Mouse (Mus musculus): ENCODE data around the gene Fut4. TPM values are rescaled to one million over a fixed set of nuclear protein-coding genes. Genes with fewer than 3 reads are reported as not detected.

The Fut4 gene
- polyA plus RNA-seq, 1 experiment from 2014 or later = 14.5 TPM

DNA sequence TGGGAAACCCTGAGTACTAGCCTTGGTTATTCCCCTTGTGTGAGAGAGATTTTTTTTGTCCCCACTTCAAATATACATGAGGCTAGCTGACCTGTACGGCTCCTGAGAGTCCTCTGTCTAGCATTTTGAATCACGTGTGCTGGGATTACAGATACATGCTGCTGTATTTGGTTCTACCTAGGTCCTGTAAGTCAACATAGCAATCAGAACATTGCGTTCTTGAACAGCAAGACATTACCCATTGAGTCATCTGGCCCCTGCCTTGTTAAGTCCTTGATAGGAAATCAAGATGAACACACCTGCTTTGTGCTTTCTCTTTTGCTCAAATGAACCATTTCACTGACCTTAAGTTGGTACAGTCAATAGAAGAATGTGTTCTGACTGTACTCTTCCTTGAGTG is 2.3 kb upstream of the Fut4 start:
- Histone ChIP-seq H3K9ac (ENCODE audit: low read length) (no peak overlapping the region), H3K4me1 (replicated peaks; ENCODE audit: control insufficient read depth, insufficient read depth) (peaks cover 2% of the 10 kb centered on the region; the same call in 1 of the 2 replicates), H3K36me3 (ENCODE audit: control insufficient read depth, insufficient read depth, low read length) (no peaks in the 10 kb centered on the region), H3K4me2 (replicated peaks; ENCODE audit: low read depth) (no peak overlapping the region), H3K9me3 (ENCODE audit: control insufficient read depth, low read length) (no peaks in the 10 kb centered on the region), H3K27me3 (ENCODE audit: control insufficient read depth, insufficient read depth, low read length) (no peaks in the 10 kb centered on the region), H3K4me3 (ENCODE audit: low read depth, low read length) (no peak overlapping the region), H3K27ac (replicated peaks) (0 out of 2 replicates have a peak overlapping the region, but pooled peaks have one; percentile 9)
- DNase-seq (ENCODE audit: low spot score) = no peak
- WGBS = 43% methylated on average over 3 of the region's 3 CpGs
- peak; percentile 47 for TF ChIP-seq EP300 (optimal IDR thresholded peaks at IDR 0.05)
- TF ChIP-seq CTCF (IDR thresholded peaks at IDR 0.05; ENCODE audit: low read depth) = no peak
- peak; percentile 84 for ATAC-seq (ENCODE audit: low FRiP score, low TSS enrichment)

DNA sequence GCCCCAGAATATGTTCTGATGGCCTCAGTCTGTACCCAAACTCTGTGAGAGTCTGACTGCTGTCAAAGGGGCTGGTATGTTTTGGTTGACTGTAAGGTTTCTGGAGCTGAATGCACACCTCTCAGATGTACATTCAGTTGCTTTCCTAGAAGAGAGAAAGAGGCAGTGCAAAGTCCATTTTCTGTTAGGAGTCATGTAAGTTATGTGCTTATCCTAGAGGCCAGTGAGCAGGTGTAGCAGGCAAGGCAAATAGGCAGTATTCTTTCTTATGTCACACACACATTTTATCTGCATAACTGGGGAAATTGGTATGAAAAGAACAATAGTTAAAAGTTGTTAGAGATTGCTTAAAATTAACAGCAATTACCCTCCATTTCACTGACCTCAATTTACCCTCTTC is 1.8 kb upstream of the Fut4 start:
- H3K27ac ChIP-seq (replicated peaks) = peak overlapping the region; percentile 74
- no peaks in the 10 kb centered on the region for H3K9me3 ChIP-seq (ENCODE audit: control insufficient read depth, low read length)
- no peak overlapping the region for H3K4me3 ChIP-seq (ENCODE audit: low read depth, low read length)
- ATAC-seq (ENCODE audit: low FRiP score, low TSS enrichment) = peak; percentile 68
- no peaks in the 10 kb centered on the region for H3K36me3 ChIP-seq (ENCODE audit: control insufficient read depth, insufficient read depth, low read length)
- H3K4me2 ChIP-seq (replicated peaks; ENCODE audit: low read depth) = no peak overlapping the region
- TF ChIP-seq EP300 (optimal IDR thresholded peaks at IDR 0.05) (no peak), CTCF (IDR thresholded peaks at IDR 0.05; ENCODE audit: low read depth) (no peak)
- no peak overlapping the region for H3K9ac ChIP-seq (ENCODE audit: low read length)
- H3K27me3 ChIP-seq (ENCODE audit: control insufficient read depth, insufficient read depth, low read length) = no peaks in the 10 kb centered on the region
- DNase-seq (ENCODE audit: low spot score) = no peak
- peaks cover 2% of the 10 kb centered on the region; the same call in 1 of the 2 replicates for H3K4me1 ChIP-seq (replicated peaks; ENCODE audit: control insufficient read depth, insufficient read depth)

DNA sequence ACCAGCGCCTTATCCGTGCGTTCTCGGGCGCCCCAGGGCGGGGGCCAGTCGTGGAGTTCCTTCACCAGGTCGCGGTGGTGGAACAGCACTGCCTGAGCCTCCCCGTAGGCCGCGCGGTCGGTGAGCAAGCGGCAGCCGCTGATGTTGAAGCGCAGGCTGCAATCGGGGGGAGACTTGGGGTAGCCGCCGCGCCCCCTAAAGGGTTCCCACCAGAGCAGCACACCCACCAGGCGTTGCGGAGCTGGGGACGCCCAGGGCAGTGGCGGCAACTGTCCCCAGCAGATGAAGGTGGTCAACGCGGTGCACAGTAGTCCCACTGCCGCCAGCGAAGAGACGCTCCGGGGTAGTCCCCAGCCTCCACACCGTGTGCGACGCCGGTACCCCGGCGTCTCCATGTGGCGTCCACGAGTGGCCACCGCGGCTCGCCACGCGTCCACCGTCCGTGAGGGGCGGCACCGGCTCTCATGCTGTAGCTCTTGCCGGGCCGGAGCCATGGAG is 641 bp downstream of the Fut4 start:
- Histone ChIP-seq H3K4me1 (replicated peaks; ENCODE audit: control insufficient read depth, insufficient read depth) (peaks cover 2% of the 10 kb centered on the region; the same call in 1 of the 2 replicates), H3K36me3 (ENCODE audit: control insufficient read depth, insufficient read depth, low read length) (no peaks in the 10 kb centered on the region), H3K4me2 (replicated peaks; ENCODE audit: low read depth) (peak overlapping the region; percentile 94), H3K27me3 (ENCODE audit: control insufficient read depth, insufficient read depth, low read length) (no peaks in the 10 kb centered on the region), H3K27ac (replicated peaks) (peak overlapping the region; percentile 79), H3K9me3 (ENCODE audit: control insufficient read depth, low read length) (no peaks in the 10 kb centered on the region), H3K4me3 (ENCODE audit: low read depth, low read length) (peak overlapping the region; percentile 53), H3K9ac (ENCODE audit: low read length) (peak overlapping the region; percentile 70)
- ATAC-seq (ENCODE audit: low FRiP score, low TSS enrichment) (peak; percentile 30), DNase-seq (ENCODE audit: low spot score) (peak; percentile 63)
- under 1% methylated on average over 49 of the region's 50 CpGs for WGBS
- TF ChIP-seq CTCF (IDR thresholded peaks at IDR 0.05; ENCODE audit: low read depth) (no peak), EP300 (optimal IDR thresholded peaks at IDR 0.05) (no peak)

DNA sequence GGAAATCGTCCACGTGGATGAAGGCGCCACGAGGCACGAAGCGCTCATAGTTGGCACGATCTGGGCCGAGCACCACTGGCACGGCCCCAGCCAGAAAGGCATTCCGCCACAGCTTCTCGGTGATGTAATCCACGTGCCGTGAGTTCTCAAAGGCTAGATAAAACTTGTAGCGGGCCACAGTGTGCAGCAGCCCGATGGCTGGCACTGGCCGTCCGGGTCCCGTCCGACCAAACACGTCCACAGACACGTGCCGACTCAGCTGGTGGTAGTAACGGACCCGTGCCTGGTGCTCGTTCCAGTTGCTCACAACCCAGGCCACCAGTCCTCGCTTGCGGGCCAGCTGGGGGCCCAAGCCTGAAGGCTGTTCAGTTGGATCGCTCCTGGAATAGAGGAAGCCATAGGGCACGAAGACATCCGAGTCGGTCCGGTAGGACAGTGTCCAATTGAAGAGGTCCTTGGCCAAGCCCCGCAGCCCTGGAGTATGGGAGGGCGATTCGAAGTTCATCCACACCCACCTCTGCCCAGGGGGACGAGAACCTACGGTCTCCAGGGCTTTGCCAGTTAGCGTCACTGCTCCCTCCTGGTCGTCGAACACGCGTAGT is 1.2 kb downstream of the Fut4 start:
- TF ChIP-seq CTCF (IDR thresholded peaks at IDR 0.05; ENCODE audit: low read depth) (no peak), EP300 (optimal IDR thresholded peaks at IDR 0.05) (no peak)
- Histone ChIP-seq H3K9ac (ENCODE audit: low read length) (peak overlapping the region; percentile 70), H3K27me3 (ENCODE audit: control insufficient read depth, insufficient read depth, low read length) (no peaks in the 10 kb centered on the region), H3K4me2 (replicated peaks; ENCODE audit: low read depth) (peak overlapping the region; percentile 94), H3K36me3 (ENCODE audit: control insufficient read depth, insufficient read depth, low read length) (no peaks in the 10 kb centered on the region), H3K4me1 (replicated peaks; ENCODE audit: control insufficient read depth, insufficient read depth) (peaks cover 2% of the 10 kb centered on the region; the same call in 1 of the 2 replicates), H3K9me3 (ENCODE audit: control insufficient read depth, low read length) (no peaks in the 10 kb centered on the region), H3K4me3 (ENCODE audit: low read depth, low read length) (peak overlapping the region; percentile 53), H3K27ac (replicated peaks) (peak overlapping the region; percentile 79)
- ATAC-seq (ENCODE audit: low FRiP score, low TSS enrichment) (no peak), DNase-seq (ENCODE audit: low spot score) (no peak)
- WGBS = 60% methylated on average over 42 of the region's 42 CpGs

DNA sequence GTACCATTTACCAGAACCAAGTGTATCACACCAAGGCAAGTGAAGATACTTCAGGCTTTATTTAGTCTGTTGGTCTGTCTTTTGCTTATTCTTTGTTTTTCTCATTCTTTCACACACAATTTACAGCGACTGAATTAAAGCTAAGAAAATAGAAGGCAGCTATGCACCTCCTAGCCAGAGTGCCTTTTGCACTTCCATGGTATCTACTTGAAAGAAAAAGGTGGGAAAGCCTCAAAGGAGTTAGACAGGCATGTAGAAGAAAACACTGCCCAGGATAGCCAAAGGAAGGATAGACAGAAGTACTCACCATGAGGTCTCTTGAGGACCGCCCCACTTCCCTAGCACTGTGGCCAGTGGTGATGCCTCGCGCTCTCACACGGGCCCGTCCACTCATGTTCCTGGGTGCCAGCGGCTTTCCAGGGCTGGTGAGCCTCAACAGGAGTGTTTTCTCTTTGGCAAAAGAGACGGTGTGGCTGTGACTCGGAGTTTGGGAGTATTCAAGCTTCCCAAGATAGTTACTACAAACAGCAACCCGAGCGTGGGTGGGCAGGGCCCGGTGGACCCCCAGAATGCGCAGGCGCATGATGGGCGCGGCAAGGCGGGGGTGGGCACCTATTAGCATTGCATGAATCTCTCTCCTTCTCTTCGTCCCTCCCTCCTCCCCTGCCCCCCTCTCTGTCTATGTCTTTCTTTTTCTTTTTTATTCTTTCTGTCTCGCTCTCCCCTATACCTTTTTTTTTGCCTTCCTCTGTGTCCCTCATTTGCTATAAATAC is 11.9 kb downstream of the Fut4 start, which contains the start of gene Piwil4:
Gene Piwil4 (minus strand): TSS at position 583 of the 774 bp plus-strand sequence.
- no peaks in the 10 kb centered on the region for H3K4me1 ChIP-seq (replicated peaks; ENCODE audit: control insufficient read depth, insufficient read depth)
- DNase-seq (ENCODE audit: low spot score) = no peak
- H3K4me2 ChIP-seq (replicated peaks; ENCODE audit: low read depth) = no peak within 1 kb of the TSS
- H3K36me3 ChIP-seq (ENCODE audit: control insufficient read depth, insufficient read depth, low read length) = no peaks in the 10 kb centered on the region
- TF ChIP-seq EP300 (optimal IDR thresholded peaks at IDR 0.05) = no peak
- TF ChIP-seq CTCF (IDR thresholded peaks at IDR 0.05; ENCODE audit: low read depth) = no peak
- H3K9me3 ChIP-seq (ENCODE audit: control insufficient read depth, low read length) = no peaks in the 10 kb centered on the region
- WGBS = 84% methylated on average over 19 of the region's 19 CpGs
- no peak within 1 kb of the TSS for H3K9ac ChIP-seq (ENCODE audit: low read length)
- H3K27me3 ChIP-seq (ENCODE audit: control insufficient read depth, insufficient read depth, low read length) = no peaks in the 10 kb centered on the region
- no peak within 1 kb of the TSS for H3K27ac ChIP-seq (replicated peaks)
- no peak for ATAC-seq (ENCODE audit: low FRiP score, low TSS enrichment)
- H3K4me3 ChIP-seq (ENCODE audit: low read depth, low read length) = no peak within 1 kb of the TSS

Data from stomach, postnatal 0 days (tissue).